Mouse (Mus musculus) frontal cortex, adult 2 months (tissue): Measurements from ENCODE around the gene Exoc6b. TPM values are rescaled to one million over a fixed set of nuclear protein-coding genes. Genes with fewer than 3 reads are reported as not detected.
A peak's percentile ranks its signal among the peaks of the same experiment; 100 is the strongest.

Experiments
- DNase-seq, 2 experiments: peaks; one replicate each; pipeline ENCODE4 v3.0.0; 2022; ENCODE audit warnings: low spot score in 1 of 2; ENCODE audit errors: extremely low spot score in 1 of 2
- polyA plus RNA-seq: library from polyadenylated mRNA; depleted of rRNA; stranded (reverse); fragments of >200 nt; gene quantifications from 2 replicates; pipeline ENCODE4 v1.2.3, GENCODE M21; 2012

Exoc6b gene
- polyA plus RNA-seq, 1 experiment = 31.2 TPM

DNA sequence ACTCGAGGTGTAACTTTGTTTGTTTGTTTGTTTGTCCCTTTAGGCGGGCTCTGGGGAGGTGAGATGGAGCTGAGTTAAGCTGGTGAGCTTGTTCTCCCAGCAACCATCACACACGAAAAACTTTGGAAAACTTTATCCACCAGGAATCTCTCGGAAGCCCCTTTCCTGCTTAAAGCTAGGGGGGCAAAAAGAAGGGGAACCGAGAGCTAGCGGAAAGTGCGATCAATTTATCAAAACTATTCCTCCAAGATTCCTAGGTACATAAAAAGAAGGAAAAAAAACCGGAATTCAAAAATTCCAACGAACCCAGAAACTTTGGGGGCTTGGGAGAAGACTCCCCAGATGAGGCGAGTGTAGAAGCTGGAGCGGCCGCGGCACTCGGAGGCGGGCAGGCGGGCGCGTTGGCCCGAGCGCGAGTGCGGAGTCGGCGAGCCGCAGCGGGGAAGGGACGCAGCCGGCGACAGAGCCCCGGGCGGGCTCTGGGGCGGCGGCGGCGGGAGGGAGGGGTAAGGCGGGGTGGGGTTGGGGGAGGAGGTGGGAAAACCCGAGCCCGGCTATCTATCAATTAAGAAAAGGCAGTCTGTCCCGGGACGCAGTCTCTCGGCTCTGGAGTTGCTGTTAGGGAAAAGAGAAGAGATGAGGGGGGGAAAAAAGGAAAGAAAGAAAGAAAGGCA is 481.0 kb downstream of the Exoc6b start:
- no peak for DNase-seq

- DNase-seq = no peak
These were observed 481.7 kb downstream of the Exoc6b start for GRCm38 (mm10) chr6:84587471-84588101.

DNA sequence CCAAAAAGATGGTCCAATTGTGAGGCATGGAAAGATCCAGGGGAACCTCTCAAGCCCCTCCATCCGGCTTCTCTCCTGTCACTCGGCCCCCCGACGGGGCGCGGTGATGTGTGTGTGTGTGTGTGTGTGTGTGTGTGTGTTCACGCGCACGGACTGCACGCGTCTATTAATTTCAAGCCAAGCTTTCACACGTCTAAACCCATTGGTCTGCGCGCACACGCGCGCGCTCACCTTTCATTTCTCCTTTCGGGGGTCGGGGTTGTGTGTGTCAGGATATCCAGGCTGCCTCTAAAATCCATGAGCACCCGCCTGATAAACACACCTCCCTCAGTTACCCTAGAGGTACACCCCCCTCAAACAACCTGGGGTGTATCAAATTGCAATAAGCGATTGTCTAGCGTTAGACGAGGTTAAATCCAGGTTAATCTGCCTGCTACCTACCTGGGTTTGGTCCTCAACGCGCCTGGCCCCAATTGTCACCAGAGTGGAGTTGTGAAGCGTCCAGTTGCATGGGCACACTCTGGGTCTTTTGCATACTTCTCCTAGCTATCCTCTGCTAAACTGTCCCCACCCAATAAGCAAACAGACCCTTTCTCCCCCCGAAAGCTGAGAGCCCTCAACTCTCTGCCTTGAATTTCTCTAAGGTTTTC is 482.6 kb downstream of the Exoc6b start:
- no peak for DNase-seq

- no peak for DNase-seq
These were observed 483.5 kb downstream of the Exoc6b start for GRCm38 (mm10) chr6:84585686-84586300.

- DNase-seq = no peak
These were observed 484.3 kb downstream of the Exoc6b start for GRCm38 (mm10) chr6:84584783-84585685.

DNA sequence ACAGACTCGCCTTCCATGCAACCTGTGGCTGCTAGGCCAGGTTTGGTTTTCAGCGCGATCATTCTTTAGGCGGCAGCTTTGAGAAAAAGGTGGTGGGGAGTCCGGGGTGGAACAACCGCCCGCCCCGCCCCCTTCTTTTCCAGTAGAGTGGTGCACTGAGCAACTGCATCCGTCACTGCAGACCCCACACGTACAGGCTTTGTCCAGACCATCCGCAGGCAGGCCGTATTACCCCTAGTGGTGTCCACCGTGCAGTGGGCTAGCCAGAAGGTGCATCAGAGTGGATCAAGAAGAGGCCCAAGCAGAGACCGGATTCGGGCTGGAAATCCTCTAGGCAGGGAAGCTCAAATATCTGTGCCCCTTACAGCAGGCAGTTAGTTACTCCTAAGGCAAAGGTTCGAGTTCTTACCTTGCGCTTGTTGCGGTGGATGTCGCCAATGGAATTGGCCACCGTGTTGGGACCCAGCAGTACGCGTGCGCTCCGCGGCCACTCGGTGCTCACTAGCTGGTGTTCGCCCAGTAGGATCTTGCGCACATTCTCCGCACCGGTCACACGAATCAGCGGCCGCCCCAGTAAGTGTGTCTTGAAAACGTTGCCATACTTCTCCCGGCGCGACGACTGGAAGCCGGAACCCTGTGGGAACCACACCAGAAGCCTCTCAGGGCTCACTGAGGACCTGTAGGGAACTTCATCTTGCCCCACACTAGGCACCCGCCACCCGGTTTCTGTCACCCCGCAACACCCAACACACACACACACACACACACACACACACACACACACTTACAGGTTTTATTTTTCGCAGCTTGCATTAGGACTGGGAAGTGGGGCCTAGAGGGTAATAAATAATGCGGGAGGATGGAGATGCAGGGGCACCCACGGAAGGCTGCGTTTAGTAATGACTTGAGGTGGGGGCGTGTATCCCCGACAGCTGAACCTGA is 485.2 kb downstream of the Exoc6b start:
- no peak for DNase-seq

DNA sequence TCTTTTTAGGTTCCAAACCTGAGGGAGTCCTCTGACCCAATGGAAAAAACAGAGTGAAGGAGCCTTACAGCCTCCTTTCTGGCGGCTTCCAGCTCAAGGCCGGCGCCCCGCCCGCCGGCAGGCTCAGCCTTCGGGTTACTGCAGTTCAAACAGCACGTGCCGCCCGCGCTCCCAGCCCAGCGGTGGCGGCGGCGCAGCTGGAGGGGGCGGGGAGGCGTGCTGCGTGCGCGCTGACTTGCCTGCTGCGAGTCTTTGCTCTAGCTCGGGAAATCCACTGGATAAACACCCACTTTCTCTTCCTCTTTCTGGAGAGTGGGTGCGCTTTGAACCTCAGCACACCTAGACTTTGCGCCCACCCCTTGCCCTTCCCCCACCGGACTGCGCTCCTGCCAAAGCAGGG is 485.9 kb downstream of the Exoc6b start:
- peak in 1 of 2 experiments; percentile 65 for DNase-seq

- DNase-seq = no peak
These were observed 486.5 kb downstream of the Exoc6b start for GRCm38 (mm10) chr6:84582826-84583225.

- no peak for DNase-seq
These were observed 487.4 kb downstream of the Exoc6b start for GRCm38 (mm10) chr6:84581833-84582445.

GRCm38 (mm10) chr6:84580979-84581832 is 488.1 kb downstream of the Exoc6b start:
- no peak for DNase-seq

DNA sequence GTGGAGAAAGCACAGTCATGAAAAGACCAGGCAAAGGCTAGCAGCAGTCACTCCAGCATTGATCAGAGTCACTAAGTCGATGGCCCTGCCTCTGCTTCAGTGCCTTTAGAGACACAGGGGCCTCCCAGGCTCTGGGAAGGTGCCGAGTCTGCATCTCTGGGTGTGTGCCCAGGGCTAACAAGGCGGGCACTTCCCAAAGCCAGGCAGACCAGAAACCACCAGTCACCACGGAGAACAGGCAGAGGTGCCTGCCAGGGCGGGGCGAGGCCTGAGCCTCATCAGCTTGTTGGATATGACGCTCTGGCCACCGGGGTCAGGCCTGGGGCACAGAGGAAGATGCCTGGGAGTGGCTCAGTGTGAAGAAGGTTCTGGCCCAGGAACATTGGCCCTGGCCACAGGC is 489.8 kb downstream of the Exoc6b start:
- DNase-seq = no peak

DNA sequence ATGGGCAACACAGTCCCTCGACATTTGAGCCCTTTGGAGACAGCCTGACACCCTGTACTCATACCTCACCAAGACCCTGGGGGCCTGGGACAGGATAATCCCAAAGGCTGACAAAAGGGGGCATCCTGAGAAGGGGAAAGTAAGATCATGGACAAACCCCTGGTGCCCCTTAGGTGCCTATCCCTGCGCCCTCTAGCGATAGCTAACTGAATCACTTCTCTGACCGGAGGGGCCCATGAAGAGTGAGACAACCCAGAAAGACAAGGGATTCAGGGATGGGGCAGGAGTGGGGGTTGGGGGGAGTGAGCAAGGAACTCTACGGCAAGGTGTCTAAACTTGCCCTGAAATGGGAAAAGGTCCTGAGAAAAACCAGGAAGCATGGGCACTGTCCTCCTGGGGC is 490.4 kb downstream of the Exoc6b start:
- peak in 1 of 2 experiments; percentile 49 for DNase-seq

DNA sequence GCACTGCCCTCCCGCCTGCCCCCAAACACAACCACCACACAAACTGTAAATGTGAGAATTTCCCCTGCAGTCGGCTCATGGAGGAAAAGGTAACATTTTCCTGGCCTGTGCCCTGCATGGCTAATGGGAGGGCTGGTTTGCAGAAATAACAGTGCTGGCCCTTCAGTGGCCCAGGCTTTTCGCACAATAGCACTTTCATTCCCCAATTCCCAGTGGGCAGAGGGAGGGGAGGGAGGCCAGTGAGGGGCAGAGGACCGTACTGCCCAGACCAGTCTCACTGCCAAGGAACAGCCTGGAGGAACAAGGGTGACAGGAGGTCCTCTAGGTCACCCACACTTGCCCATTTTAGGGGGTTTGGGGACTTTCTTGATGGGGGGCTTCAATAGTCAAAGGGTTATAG is 491.4 kb downstream of the Exoc6b start:
- no peak for DNase-seq

- DNase-seq = no peak
These were observed 495.2 kb downstream of the Exoc6b start for GRCm38 (mm10) chr6:84573905-84574660.

GRCm38 (mm10) chr6:84570039-84570438 is 499.3 kb downstream of the Exoc6b start:
- DNase-seq = no peak

DNA sequence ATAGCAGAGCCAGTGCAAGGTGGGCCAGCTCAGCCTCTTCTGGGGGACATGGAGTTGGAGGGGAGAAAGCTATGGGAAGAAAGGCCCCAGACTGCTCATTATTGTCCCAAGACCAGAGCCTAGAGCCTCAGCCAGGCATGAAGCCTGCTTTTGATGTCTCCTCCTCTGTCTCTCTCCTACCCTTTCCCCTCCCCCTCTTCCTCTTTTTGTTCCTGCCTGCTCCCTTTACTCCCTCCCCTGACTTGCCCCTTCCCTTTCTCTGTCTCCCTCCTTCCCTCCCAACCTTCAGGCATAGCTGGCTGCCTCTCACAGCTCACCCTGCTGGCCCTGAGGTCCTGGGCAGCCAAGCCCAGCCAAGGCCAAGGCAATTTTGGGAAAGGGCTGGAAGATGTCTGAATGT is 499.7 kb downstream of the Exoc6b start:
- DNase-seq = no peak

- DNase-seq = no peak
These were observed 500.4 kb downstream of the Exoc6b start for GRCm38 (mm10) chr6:84568880-84569279.
